Mouse (Mus musculus) megakaryocyte, embryonic 14.5 days (primary cell): Measurements from ENCODE around the gene Olfr1293-ps.

Experiments
- FLI1 ChIP-seq: IDR thresholded peaks from 2 replicates; pipeline ENCODE4 v1.6.1; 2012; ENCODE audit warnings: low read length, inconsistent platforms, mixed read lengths
- GATA1 ChIP-seq: IDR thresholded peaks from 3 replicates; pipeline ENCODE4 v1.6.1; 2012; ENCODE audit warnings: mixed read lengths, low read length, inconsistent platforms, borderline replicate concordance

GRCm38 (mm10) chr2:111480519-111480918 lies 44.5 kb upstream of the Olfr1293-ps start, which contains the start of gene Olfr1289:
- TF ChIP-seq GATA1 (no peak), FLI1 (no peak)
